Mouse (Mus musculus) adipocyte (in vitro differentiated cells): ENCODE measurements around the gene Wdr44.
"Not testable (repeated sequence)": the region's sequence is repeated elsewhere in the genome, so short reads cannot be mapped to it uniquely, and the experiment has no call there.

ENCODE experiments used
- DNase-seq: peaks from one replicate; pipeline ENCODE4 v3.0.0-alpha.2; 2016; ENCODE audit warnings: low spot score

Wdr44 gene

DNA sequence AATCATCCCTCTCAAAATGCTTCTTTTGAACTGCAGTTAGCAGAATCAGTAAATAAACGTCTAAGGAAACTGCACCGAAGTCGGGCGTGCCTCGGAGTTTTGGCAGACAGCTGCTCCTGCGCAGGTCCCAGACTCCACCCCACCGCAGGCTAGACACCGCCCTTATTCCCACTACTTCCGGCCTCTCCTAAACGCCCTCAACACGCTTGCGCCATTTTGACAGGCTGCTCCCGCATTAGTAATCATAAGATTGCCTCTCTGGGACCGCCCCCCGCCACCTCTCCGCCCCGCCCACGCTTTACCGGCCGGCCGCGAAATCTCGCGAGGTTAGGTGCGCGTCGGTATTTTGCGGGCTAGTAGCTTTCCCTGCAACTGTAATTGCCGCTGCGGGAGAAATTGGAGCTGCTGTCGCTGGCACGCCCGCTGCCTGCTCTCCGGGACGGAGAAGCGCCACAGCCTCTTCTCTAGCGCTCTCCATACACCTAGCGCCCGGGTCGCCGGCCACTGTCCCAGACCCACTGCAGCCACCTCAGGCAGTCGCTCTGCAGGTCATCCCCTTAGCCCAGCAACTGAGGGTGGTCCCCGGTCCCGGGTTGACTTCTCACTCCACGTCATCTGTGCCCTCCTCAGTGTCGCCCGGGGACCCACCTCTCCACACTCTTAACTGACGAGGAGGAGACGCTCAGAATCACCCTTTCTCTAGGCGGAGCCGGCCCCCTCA lies at the start of gene Wdr44:
Wdr44 (plus strand) TSS at position 330 of the 721 bp plus-strand sequence.
- peak; percentile 96 for DNase-seq

DNA sequence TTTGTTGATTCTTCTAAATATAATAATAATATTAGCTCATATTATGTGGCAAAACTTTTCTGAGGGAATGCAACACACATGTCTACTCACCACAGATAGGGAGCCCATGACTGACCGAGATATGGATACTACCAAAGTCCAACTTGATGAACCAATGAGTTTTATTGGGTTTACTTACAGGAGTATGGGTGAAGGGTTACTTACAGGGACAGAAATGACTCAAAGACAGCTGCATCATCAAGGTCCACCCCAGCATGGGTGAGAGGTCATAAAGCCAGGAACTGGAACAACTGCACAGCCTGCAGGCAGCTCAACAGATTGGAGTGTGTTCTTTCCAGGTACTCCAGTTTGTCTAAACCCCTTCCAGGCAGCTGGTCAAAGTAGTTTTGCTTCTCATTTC lies 44.5 kb upstream of the Wdr44 start:
- no peak for DNase-seq

DNA sequence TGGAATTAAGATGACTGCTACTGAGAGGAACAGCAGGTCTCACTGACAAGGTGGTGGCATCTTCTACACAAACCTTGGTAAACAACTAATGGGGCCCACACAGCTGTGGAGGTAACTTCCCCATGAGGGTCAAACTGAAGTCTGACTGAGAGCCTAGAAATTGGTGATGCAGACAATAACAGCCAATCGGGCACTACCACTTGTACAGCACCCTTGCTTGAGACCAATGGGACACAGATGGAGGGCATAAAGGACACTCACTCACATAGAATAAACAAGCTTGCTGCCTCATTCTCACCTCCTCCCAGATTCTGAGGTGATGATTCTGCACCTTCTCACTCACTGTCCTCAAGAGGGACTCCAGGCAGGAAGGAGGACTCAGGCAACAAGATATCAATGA lies 30.6 kb upstream of the Wdr44 start:
- no peak for DNase-seq

DNA sequence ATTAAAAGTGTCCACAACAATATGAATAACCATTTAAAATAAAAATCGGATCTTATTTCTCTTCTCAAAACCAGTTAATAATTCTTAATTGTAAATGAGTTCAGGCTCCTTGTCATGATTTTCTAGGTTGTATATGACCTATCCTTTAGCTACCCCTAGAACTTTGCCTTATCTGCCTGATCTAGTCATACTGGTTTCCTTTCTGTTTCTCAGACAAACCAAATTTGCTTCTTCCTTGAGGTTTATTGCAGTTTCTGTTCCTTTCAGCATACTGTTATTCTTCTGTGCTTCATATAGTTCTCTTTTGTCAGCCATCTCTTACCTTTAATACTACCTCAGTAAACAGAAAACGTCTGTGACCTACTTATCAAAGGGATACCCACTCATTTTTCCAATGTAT lies 19.7 kb upstream of the Wdr44 start:
- DNase-seq, result no peak

DNA sequence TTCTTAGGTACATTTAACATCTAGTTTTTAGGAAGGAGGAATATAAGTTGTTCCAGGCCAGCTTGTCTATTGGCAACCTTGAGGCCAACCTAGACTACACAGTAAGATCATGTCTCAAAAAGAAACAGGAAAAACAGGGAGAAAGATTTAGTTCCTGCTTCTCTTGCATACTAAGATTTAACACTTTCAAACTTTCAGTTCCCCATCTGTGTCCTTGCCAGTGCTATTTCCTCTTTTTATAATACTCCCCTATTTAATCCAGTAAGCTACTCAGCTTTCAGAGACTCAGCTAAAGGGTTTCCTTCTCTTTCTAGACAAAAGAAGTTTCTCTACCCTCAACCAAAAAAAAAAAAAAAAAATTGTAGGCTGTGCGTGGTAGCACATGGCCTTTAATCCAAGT lies 17.4 kb upstream of the Wdr44 start:
- DNase-seq, result no peak

DNA sequence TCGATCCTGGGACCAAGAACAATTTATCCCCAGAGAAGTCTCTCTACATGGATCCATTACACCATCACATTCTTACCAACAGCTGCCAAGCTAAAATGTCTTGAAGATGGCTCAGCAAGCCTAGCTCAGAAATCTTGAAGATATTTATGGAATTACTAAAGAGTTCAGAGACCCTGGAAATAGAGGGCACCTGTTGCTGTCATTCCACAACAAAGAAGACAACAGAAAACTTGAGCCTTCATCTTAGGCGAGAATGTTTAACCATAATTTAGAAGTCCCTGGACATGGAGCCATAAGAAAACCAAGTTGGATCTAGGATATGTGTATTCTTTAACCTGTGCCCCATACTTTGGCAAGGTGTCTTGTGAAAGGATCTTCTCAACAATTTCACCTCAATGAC lies 16.3 kb upstream of the Wdr44 start:
- no peak for DNase-seq

DNA sequence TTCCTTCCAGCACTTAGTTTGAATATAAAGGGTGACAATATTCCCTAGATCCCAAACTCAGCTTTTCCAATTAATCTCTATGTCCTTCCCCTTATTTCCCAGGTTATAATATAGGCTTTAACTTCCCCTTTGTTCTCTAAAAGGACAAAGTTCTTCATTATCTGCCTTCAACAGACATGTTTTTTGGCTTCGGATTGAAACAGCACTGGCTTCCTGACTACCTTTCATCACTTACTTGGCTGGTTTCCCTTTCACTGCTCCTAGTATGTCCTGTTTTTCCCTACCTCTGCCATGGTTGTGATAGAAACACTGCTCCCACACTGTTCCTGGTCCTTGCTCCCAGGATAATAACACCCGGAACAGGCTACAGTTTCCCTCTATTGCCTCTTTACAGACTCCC lies 15.3 kb upstream of the Wdr44 start:
- DNase-seq, result no peak

DNA sequence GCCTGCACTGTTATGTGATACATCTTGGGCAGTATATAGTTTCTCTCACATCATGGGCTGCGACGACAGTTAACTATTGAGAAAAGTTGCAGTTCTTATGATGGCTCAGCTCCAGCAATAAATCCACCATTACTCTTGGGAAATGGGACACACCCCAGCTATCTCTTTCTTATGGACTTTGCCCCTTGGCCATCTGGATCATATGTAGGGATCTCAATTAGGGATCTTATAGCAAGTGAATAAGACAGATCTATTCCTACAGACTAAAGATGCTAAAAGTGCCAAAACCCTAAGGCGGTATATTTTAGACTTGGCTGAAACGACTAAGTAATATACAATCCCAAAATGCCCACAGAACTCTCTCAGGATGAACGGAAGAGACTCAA lies 522 bp upstream of the Wdr44 start:
- DNase-seq, result no peak

DNA sequence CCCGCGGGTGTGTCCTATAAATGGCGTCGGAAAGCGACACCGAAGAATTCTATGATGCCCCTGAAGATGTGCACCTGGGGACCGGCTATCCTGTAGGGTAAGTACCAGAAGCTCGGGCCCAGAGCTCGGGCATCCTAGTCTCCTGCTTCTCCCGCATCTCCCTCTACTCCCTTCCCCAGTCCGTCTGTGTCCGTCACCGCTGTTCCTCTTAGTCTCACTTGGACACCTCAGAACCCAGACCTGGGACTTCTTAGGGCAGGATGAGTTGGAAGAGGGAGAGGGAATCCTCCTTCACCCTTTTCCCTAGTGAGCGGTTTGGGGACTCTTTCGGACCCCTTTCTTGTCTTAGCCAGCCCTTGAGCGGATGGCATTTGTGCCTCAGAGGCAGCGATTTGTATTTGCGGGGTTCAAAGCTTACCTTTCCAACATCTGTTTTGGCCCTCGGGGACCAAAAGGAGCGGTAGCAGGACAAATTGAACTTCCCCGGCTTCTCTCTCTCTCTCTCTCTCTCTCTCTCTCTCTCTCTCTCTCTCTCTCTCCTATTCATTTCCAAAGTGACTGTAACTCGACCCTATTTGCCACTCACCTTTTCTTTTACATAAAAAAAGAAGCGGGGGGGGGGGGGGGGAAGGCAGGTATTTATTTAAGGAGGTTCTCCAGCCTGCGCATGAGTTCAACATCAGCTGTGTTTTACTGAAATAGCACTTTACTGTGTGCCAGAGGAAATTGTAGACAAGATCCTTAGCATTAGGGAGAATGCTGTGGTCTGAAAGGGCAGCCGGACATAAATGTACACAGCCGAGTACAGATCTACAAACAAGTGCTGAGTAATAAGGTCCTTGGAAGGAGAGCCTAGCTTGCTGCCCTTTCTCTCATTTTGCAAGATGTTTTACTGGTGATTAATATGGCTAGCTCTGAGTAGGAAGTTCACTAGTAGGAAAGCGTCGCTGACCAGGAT lies 871 bp downstream of the Wdr44 start:
- peak; percentile 42 for DNase-seq

DNA sequence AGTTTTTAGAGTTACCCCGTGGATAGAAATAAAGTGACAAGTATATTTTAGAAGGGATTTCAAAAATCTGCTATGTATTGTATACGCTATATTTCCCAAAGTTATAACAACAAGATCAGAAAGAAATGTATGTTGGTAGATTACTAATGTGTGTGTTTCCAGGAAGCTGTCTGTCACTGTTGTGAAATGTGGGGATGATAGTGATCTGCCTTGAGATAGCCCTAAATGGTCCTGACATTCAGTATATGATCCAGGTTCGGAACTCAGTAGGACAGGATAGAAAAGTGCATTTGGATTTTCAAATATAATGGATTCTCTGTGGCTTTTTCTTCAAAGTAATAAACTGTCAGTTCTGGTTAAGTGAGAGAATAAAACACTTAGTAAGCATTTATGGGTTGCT lies 1.7 kb downstream of the Wdr44 start:
- DNase-seq, result no peak

DNA sequence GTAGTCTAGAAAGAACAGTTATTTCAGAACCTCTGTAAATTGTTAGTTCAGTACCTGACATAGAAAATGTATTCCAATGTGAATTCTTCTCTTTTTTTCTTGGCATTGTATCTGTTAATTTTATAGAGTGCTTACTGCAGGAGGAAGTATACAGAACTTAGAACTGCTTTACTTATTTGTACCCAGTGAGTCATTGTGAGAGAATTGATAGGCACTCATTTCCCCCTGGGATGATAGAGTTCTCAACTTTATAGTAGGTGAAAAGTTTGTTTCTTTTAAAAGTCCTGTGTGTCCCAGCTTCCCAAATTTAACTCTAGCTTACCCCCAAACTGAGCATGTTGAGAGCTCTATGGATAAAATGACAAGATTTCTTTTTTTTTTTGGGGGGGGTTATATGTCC lies 2.3 kb downstream of the Wdr44 start:
- DNase-seq, result no peak

DNA sequence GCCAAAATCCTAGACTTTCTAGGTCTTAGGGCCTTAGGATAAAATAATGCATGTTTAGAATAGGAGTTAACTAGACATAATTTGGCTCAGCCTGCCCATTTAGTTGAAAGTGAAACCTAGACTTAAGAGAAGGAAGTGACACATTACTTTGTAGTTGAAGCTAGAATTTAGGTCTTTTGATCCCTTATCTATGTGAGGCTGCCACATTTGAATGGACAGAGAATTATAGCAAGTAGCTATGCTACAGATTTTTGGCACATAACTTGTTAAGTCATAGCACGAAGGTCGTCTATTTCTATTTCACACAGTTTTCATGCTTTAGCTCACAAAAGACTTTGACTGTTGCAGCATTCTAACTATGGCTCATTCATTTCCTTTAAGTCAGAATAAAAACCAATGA lies 4.5 kb downstream of the Wdr44 start:
- no peak for DNase-seq

DNA sequence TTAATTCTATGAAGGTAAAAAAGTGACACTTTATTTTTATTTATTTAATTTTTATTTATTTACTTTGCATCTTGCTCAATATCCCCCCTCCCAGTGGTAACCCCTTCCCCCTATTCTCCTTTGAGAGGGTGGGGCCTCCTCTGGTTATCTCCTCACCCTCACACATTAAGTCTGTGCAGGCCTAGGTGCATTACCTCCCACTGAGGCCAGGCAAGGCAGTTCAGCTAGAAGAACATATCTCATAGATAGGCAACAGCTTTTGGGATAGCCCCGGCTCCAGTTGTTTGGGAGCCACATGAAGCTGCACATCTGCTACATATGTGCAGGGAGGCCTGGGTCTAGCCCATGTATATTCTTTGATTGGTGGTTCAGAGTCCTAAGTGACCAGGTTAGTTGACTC lies 6.2 kb downstream of the Wdr44 start:
- no peak for DNase-seq

DNA sequence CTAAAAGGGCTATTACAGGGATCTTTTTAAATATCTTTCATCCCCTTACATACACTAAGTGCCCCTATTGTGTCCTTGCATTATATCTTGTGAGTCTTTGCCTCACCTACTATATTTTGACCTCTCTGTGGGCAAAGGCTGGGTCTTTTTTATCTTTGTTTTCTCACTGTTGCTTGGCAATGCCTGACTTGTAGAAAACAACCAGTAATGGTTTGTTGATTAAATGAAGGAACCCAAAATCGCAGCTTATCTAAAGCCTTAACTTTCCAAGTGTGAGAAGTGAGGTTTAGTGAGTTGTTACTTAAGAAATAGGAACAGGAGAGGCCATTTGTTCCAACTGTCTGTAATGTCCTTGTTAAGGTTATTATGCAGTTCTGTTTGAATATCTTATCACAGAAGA lies 24.4 kb downstream of the Wdr44 start:
- no peak for DNase-seq

DNA sequence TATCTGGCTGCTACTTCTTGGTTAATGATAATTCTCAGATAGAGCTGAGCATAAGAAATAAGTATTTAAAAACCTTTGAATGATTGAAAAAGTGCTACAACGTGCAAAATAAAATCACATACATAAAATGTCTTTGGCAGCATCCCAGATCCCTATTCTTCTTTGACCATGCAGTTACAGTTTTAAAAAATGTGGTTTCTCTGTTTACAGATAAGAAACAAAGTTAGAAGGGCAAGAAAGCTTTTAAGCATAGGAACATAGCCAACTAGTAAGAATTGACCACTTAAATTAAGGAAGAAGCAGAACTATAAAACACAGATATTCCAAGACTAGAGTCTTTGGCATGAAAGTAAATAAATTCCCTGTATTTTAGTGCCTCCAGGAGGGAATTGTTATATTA lies 34.6 kb downstream of the Wdr44 start:
- no peak for DNase-seq

DNA sequence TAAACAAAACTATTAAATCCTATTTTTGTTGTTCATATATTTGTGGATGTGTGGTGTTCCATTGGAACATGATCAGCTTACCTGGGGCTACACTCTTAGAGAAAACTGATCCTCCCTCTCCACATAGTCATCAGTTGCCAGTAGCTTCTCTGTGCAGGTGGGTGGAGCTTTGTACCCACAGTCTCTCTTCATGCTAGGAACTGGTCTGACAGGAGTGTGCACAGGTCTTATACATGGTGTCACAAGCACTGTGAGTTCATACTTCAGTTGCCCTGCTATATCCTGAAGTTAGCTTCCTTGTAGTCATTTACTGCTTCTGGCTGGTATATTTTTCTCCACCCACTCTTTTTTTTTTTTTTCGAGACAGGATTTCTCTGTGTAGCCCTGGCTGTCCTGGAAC lies 61.8 kb downstream of the Wdr44 start:
- no peak for DNase-seq

DNA sequence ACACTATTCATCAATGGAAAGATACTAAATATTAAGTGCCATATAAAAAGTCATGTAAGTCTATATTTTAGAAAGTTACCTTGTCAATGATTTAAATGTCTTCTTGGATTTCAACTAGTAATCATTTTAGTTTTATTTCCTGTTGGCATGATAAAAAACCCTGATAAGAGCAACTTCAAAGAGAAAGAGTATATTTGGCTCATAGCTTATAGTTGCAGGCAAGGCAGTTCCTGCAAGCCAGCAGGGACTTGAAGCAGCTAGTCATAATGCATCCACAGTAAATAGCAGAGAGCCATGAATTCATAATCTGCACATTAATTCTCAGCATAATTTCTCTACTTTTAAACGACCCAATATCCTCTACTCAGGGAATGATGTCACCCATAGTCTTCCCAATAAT lies 75.0 kb downstream of the Wdr44 start:
- DNase-seq, result no peak

DNA sequence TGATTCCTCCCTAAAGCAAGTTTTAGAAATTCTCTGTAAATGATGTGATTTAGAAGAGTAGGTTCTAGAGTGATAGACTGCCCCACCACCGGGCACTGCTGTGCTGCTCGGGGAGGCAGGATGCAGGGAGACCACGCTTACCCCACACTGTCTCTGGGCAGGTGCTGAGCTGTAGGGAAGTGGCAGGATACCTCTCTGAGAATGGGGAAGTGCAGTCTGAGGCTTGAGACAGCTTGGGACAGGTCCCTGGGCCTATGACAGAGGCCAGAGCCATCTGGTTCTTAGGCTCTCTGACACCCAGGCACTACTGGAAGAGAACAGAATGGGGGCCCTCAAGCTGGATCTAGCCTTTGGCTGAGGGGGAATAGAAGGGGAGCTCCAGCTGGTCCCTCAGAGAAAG lies 114.3 kb downstream of the Wdr44 start:
- DNase-seq, result no peak

DNA sequence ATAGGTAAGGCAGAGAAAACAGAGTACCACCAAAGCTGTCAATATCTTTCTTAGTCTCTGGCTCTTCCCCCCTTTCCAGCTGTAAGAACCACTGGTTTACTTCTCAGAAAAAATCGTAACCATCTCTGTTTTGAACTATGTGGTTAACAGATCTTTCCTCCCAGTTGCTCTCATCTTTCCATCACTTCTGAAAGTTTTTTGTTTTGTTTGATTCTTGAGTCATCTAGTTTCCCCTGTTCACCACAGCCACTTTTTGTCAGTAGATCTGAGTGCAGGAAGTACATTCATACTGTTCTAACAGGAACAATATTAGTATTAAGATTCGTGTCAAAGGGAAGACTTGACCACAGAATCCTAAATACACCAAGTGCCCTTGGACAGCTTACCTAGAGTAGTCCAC lies 117.5 kb downstream of the Wdr44 start:
- DNase-seq, result no peak

DNA sequence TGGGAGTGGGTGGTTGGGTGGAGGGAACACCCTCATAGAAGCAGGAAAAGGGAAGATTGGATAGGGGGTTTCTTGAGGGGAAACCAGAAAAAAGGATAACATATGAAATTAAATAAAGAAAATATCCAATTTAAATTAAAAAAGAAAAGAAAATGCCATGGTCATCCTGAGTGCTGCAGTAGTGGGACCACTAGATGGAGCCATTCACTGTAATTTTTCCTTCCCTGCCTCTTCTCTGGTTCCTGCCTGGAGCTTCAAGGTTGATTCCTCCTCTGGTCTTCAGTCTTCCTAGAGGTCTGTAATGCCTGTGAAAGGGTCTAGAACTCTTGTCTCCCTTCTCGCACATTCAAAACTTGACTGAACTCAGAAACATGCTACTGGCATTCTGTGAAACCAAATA lies 120.4 kb downstream of the Wdr44 start:
- peak; percentile 43 for DNase-seq

DNA sequence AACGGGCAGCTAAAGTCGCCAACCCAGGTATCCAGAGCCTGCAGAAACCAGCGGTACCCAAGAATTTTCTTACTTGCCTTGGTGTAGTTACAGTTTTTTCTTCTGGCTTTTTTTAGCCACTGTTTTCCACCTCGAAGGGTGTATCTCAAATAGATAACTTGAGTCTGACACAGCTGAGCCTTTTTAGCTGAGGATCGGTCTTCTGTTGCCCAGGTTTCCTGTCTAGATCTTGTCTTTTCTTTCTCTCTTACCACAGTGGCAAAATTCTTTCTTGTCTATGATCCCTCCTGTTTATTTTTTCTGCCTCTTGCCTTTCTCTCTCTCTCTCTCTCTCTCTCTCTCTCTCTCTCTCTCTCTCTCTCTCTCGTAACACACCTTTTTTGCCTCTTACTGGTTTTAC lies 130.0 kb downstream of the Wdr44 start:
- not testable (repeated sequence) for DNase-seq

DNA sequence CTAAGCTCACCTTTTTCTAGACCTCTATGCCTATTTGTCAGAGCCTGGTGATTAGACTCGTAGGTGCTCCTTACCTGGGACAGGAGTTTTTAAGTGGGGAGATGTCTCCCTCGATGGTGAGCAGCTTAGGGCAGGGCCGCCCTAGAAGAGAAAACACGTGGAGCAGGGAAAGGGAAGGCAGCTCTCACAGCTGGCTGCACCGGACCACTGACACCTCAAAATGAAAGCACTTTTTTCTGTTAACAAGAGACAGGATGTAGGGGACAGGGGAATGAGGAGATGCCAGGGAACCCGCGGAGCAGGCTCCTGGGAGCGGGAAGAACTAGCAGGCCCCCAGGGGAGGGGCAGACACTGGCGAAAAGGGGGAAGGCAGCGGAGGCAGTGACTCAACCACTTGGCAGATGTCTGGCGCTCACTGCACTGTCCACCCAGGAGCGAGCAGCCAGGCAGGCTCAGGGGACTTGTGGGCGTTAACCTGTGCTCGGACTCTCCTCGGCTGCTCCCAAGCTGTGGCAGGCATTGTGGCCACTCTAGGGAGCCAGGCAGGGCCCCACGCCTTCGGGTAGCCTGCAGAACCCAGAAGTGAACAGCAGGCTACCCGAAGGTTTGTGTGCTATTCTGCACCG lies 130.7 kb downstream of the Wdr44 start:
- DNase-seq, result peak; percentile 8

DNA sequence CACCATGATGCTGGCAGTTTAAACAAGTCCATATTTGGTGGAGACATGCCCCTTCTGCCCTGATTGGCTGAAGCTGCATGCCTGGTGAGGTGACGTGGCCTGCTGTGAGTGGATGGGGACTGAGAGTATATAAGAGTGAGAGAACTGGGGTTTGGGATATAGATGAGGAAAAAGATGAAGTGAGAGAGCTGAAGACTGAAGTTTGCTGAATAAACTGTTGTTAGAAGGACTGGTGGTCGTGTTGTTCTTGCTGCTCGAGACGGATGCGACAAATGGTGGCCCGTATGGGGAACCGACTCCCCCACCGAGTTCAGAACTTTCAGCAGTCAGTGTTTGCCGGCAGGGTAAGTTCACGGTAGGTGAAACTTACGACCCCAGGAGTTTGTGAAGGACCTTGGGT lies 140.9 kb downstream of the Wdr44 start:
- DNase-seq, result not testable (repeated sequence)
